Mouse (Mus musculus) embryonic facial prominence, embryonic 10.5 days (tissue): ENCODE measurements at regions not wholly inside any gene's neighbourhood (a gene's known extent, or its start where the extent isn't known, plus 50 kb on each side); places are given as distances from the start of the nearest gene placed in this dataset.

Experiments
- DNase-seq: peaks from one replicate; pipeline ENCODE4 v3.0.0-alpha.2; 2017; ENCODE audit warnings: low spot score
- H3K27ac ChIP-seq: fragments of 300-500 bp; sonication (generic); replicated peaks from 2 replicates; pipeline ENCODE4 v1.5.1; 2016; ENCODE audit warnings: mild to moderate bottlenecking
- H3K27me3 ChIP-seq: fragments of 300-500 bp; sonication (generic); replicated peaks from 2 replicates; pipeline ENCODE4 v1.6.1; 2016; ENCODE audit warnings: low read depth, mild to moderate bottlenecking; ENCODE audit not compliant: poor library complexity, severe bottlenecking
- H3K36me3 ChIP-seq: fragments of 300-500 bp; sonication (generic); replicated peaks from 2 replicates; pipeline ENCODE4 v1.6.1; 2016; ENCODE audit warnings: mild to moderate bottlenecking, moderate library complexity
- H3K4me1 ChIP-seq: fragments of 300-500 bp; sonication (generic); 2 replicates; pipeline ENCODE4 v1.6.1; 2016
- H3K4me3 ChIP-seq: fragments of 300-500 bp; sonication (generic); 2 replicates; pipeline ENCODE4 v1.5.1; 2016; ENCODE audit warnings: mild to moderate bottlenecking, moderate library complexity
- H3K9me3 ChIP-seq: fragments of 300-500 bp; sonication (generic); 2 replicates; pipeline ENCODE4 v1.6.1; 2016; ENCODE audit warnings: mild to moderate bottlenecking
- WGBS: fragments of 180-500 bp; shearing (Covaris S2); methylation state at CpG from one replicate; pipeline ENCODE4 v1.1.7; 2016; 5-methylcytosine and 5-hydroxymethylcytosine counted together

DNA sequence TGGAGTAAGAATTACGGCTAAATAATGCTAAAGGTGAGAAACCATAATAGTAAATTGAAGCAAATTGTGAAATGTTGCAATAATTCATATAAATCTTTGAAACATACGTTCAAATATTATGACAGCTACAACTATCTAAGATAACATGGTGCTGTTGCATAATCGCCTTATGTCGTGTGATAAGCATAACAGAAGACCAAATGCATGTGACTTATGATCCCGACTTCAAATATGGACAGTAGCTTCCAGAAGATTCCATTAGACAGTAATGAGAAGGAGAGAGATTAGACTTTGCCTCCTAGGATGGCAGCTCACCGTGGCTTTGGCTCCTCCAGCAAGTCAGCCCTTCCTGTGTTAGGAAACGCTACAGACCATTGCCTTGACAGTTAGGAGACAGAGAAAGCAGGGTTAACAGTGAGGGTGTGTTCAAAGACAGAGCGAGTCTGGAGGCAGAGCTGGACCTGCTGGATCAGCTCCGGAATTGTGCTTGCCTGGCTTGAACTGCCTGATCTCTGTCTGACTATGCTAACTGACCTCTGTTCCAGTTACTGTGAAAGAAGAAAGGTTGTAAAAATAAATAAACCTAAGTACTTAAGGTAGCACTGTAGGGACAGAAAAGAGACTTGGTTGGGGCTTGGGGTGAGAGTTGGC is 434.6 kb upstream of the Tle4 start:
- DNase-seq = no peak
- Histone ChIP-seq H3K4me1 (peaks cover 11% of the 10 kb centered on the region), H3K27ac (no peak overlapping the region), H3K36me3 (no peaks in the 10 kb centered on the region), H3K4me3 (no peak overlapping the region), H3K27me3 (peaks cover 21% of the 10 kb centered on the region), H3K9me3 (no peaks in the 10 kb centered on the region)
- WGBS = 83% methylated on average over 9 of the region's 9 CpGs

- no peak overlapping the region for H3K4me3 ChIP-seq
- no peak overlapping the region for H3K27ac ChIP-seq
- no peaks in the 10 kb centered on the region for H3K9me3 ChIP-seq
- peaks cover 12% of the 10 kb centered on the region for H3K27me3 ChIP-seq
- no peak for DNase-seq
- peaks cover 11% of the 10 kb centered on the region for H3K4me1 ChIP-seq
- no peaks in the 10 kb centered on the region for H3K36me3 ChIP-seq
Measured at GRCm38 (mm10) chr19:15031483-15031882, 433.6 kb upstream of the Tle4 start.

DNA sequence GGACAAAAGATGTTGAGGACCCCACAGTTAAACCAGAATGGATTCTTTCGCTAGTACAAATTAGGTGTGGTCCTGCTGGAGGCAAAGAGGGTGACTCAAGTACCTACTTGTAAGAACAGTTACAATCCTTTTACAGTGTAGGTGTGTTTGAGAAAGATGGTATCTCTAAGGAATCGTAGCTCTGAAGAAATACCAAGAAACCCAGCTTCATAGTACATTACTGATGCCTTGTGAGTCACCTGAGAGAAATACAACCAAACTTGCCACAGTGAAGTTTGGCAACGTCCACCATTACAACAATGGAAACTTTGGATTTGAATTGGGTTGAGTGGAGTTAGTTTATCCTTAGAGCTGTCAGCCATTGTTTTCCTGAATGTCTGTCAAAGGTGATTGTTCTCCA is 405.7 kb upstream of the Tle4 start:
- H3K36me3 ChIP-seq = no peaks in the 10 kb centered on the region
- H3K4me3 ChIP-seq = no peak overlapping the region
- DNase-seq = no peak
- WGBS = 80% methylated on average over 3 of the region's 3 CpGs
- H3K9me3 ChIP-seq = no peaks in the 10 kb centered on the region
- no peaks in the 10 kb centered on the region for H3K27me3 ChIP-seq
- H3K4me1 ChIP-seq = no peaks in the 10 kb centered on the region
- H3K27ac ChIP-seq = no peak overlapping the region

DNA sequence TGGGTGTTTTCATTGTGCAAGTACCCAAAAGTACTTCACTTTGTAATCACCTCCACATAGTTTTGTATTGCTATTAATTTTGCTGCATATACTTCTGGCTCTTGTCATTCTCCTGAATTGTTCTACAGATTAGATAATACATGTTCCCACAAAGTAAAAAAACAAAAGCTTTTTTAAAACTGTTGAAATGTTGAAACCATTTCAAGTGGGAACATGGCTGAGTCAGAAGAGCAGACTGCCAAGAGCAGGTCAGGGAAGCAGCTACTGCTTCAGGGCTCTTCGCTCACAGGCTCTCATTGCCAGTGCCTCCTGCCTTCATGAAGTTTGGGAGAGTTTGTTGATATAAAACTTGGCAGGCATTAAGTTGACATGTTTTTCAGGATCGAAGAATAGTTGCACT is 395.5 kb upstream of the Tle4 start:
- no peaks in the 10 kb centered on the region for H3K4me1 ChIP-seq
- no peaks in the 10 kb centered on the region for H3K27me3 ChIP-seq
- WGBS = 88% methylated on average over 2 of the region's 2 CpGs
- DNase-seq = no peak
- H3K4me3 ChIP-seq = no peak overlapping the region
- no peaks in the 10 kb centered on the region for H3K9me3 ChIP-seq
- H3K27ac ChIP-seq = no peak overlapping the region
- H3K36me3 ChIP-seq = no peaks in the 10 kb centered on the region

DNA sequence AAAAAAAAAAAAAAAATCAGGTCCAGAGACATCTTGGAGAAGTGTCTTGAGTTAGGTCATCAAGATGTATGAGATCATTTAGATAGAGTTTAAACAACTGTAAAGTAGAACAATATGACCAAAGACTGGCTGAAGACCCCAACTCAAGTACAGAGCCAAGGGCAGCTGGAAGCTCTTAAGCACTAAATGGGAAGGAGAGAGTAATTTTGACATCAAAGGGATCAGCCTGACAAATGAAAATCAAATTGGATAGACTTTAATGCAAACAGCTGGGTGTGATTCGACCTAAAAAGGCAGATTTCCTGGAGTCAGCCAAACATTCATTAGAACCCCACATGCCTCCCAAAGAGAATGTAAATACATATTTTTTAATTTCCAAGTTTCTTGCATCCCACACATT is 372.3 kb upstream of the Tle4 start:
- no peaks in the 10 kb centered on the region for H3K9me3 ChIP-seq
- H3K36me3 ChIP-seq = no peaks in the 10 kb centered on the region
- WGBS = 15% methylated on average over 1 of the region's 1 CpGs
- peaks cover 5% of the 10 kb centered on the region for H3K27me3 ChIP-seq
- no peak overlapping the region for H3K27ac ChIP-seq
- peaks cover 19% of the 10 kb centered on the region for H3K4me1 ChIP-seq
- H3K4me3 ChIP-seq = no peak overlapping the region
- DNase-seq = peak; percentile 50

DNA sequence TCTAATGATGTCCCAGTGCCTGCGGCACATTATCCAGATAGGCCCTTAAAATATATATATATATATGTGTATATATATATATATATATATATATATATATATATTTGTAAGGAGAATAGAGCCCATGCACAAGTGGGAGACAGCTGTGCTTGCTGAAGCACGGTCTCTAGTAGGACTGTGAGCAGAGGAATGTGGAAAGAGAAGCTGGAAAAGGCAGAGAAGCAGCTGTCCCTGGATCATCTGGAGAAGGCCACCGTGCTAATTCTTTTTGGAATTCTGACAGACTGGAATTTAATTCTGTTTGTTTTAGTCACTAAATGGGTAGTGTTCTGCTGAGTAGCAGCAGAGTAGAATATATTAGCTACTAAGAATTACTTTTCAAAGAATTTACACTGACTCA is 370.4 kb upstream of the Tle4 start:
- WGBS = 78% methylated on average over 3 of the region's 3 CpGs
- Histone ChIP-seq H3K27ac (no peak overlapping the region), H3K27me3 (no peaks in the 10 kb centered on the region), H3K36me3 (no peaks in the 10 kb centered on the region), H3K4me1 (peaks cover 19% of the 10 kb centered on the region), H3K9me3 (no peaks in the 10 kb centered on the region), H3K4me3 (no peak overlapping the region)
- DNase-seq = no peak

DNA sequence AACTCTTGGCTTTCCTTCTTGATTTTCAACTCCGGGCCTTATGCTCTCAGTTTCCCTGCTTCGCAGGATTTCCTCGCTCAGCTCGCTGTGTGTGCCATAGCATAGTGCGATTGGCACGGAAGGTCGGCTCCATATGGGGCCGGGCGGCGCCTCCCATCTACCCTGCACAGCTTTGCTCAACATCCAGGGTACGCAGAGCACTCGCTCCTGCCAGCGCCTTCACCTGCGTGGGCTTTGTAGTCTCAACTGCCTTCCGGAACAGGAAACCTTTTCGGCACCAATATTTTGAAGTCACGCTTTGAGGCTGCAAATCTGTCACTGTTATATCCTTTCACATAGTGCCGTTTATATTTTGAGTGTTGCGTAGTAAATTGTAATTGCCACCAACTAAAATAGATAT is 359.9 kb upstream of the Tle4 start:
- peaks cover 24% of the 10 kb centered on the region for H3K4me1 ChIP-seq
- no peak for DNase-seq
- no peaks in the 10 kb centered on the region for H3K36me3 ChIP-seq
- 94% methylated on average over 19 of the region's 19 CpGs for WGBS
- H3K27me3 ChIP-seq = peaks cover 30% of the 10 kb centered on the region
- H3K9me3 ChIP-seq = no peaks in the 10 kb centered on the region
- no peak overlapping the region for H3K27ac ChIP-seq
- H3K4me3 ChIP-seq = no peak overlapping the region

DNA sequence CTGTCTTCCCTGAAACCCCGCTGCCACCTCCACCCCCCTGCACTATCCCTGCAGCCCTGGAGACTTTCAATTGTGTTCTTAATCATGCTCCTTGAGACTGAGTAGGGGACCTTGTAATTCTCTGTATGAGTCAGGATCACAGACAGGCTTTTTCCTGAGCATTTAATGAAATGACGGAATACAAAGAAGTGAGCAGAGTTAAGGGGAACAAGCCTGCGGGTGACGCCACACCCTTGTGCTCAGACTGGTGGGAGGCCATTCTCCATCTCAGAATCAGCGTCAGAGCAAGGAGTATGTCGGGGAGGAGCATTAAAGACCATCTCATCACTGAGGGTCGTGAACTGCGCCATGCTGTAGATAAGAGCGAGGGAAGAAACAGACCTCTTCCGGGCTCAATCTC is 359.3 kb upstream of the Tle4 start:
- Histone ChIP-seq H3K4me1 (peaks cover 24% of the 10 kb centered on the region), H3K4me3 (no peak overlapping the region), H3K27me3 (peaks cover 30% of the 10 kb centered on the region), H3K36me3 (no peaks in the 10 kb centered on the region), H3K9me3 (no peaks in the 10 kb centered on the region), H3K27ac (0 out of 2 replicates have a peak overlapping the region, but pooled peaks have one; percentile 5)
- 58% methylated on average over 10 of the region's 10 CpGs for WGBS
- DNase-seq = no peak

DNA sequence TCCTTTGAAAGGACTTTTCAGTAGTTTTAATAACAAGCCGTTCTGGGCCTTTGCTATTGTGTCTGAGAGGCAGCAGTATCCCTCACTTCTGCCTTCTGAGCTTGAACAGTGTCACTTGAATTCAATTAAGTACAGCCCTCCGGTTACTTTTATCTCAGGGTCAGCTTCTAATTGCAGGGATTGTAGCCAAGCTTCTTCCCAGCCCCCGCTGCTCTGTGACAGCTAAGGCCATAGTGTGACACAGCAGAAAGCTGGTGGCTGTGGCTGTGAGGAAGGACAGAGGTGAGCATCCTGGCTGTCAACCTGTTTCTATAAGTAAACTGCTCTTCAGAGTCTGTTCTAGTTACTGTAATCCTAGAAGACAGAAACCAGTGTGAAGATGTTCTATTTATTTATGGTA is 358.5 kb upstream of the Tle4 start:
- Histone ChIP-seq H3K27me3 (peaks cover 30% of the 10 kb centered on the region), H3K4me1 (peaks cover 24% of the 10 kb centered on the region), H3K36me3 (no peaks in the 10 kb centered on the region), H3K27ac (no peak overlapping the region), H3K9me3 (no peaks in the 10 kb centered on the region), H3K4me3 (no peak overlapping the region)
- no peak for DNase-seq
- WGBS = 5% methylated on average over 3 of the region's 3 CpGs

DNA sequence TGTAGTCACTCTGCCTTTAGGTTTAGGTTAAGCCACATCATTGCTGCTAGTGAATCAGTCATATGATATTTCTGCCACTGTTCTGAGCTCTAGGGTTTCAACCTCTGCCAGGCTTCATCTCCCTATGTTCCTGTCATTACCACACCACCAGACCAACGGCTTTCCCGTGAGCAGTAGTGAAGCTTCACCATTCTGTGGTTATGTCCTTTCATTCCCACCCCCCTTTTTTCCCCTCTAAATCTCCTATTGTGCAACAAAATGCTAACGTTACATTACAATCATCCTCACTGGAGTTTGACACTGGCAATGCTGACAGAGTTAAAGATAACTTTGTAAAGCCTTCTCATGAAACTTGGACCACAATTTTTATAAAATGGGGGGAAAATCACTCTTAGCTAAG is 358.1 kb upstream of the Tle4 start:
- Histone ChIP-seq H3K4me3 (no peak overlapping the region), H3K36me3 (no peaks in the 10 kb centered on the region), H3K27ac (no peak overlapping the region), H3K27me3 (peaks cover 30% of the 10 kb centered on the region), H3K4me1 (peaks cover 24% of the 10 kb centered on the region), H3K9me3 (no peaks in the 10 kb centered on the region)
- 27% methylated on average over 3 of the region's 3 CpGs for WGBS
- no peak for DNase-seq

DNA sequence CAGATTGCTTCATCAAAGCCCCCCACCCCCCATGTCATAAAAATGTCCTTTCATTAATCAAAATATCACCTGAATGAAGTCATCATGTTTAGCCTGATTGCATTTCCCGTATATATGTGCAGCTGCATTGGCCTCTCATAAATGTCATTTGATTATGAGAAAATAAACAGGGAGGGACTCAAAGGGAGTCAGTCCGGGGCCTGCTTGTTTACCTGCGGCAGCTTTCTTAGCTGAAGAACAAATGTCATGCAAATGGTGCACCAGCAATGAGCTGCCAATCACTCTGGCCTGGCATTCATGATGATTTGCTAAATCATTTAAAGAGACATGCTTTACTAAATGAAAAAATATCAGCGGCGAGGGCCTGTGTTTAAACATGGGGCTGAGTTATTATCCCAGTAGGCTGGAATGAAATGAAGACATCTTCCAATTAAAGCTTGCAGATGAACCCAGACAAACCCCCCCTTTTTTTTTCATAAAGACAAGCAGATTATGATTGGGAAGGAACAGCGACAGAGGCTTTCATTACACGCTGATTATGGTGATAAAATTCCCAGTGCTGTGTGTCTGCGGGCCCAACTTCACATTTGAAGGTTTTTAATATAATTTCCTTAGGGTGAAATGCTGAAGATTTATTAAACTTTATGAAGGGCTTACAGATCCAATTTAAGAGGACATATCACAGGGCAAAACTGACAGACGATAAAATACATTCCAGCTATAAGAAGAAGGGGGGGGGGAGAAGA is 342.5 kb upstream of the Tle4 start:
- H3K36me3 ChIP-seq = no peaks in the 10 kb centered on the region
- H3K4me1 ChIP-seq = no peaks in the 10 kb centered on the region
- H3K27me3 ChIP-seq = no peaks in the 10 kb centered on the region
- no peak overlapping the region for H3K4me3 ChIP-seq
- H3K9me3 ChIP-seq = no peaks in the 10 kb centered on the region
- DNase-seq = no peak
- H3K27ac ChIP-seq = no peak overlapping the region
- WGBS = 81% methylated on average over 9 of the region's 9 CpGs

- DNase-seq = no peak
- Histone ChIP-seq H3K36me3 (no peaks in the 10 kb centered on the region), H3K4me1 (0 out of 2 replicates have a peak, but pooled peaks cover 2% of the 10 kb centered on the region), H3K4me3 (no peak overlapping the region), H3K27ac (no peak overlapping the region), H3K27me3 (no peaks in the 10 kb centered on the region), H3K9me3 (no peaks in the 10 kb centered on the region)
- 84% methylated on average over 1 of the region's 1 CpGs for WGBS
Measured at GRCm38 (mm10) chr19:14922238-14922637, 324.4 kb upstream of the Tle4 start.

- no peaks in the 10 kb centered on the region for H3K9me3 ChIP-seq
- no peaks in the 10 kb centered on the region for H3K27me3 ChIP-seq
- WGBS = 88% methylated on average over 11 of the region's 11 CpGs
- no peak overlapping the region for H3K4me3 ChIP-seq
- H3K27ac ChIP-seq = no peak overlapping the region
- H3K4me1 ChIP-seq = no peaks in the 10 kb centered on the region
- DNase-seq = no peak
- H3K36me3 ChIP-seq = no peaks in the 10 kb centered on the region
Measured at GRCm38 (mm10) chr19:14911056-14911850, 313.4 kb upstream of the Tle4 start.
